Mouse (Mus musculus) heart, postnatal 4 days (tissue): ENCODE data around the gene Wnt10b. TPM values are rescaled to one million over a fixed set of nuclear protein-coding genes. Genes with fewer than 3 reads are reported as not detected.
"Not testable (repeated sequence)": the region's sequence is repeated elsewhere in the genome, so short reads cannot be mapped to it uniquely, and the experiment has no call there.

Experiments
- DNase-seq: peaks from one replicate; pipeline ENCODE4 v3.0.0; 2021
- total RNA-seq, 2 experiments: library from RNA; stranded (reverse); gene quantifications; 2 replicates each; pipeline ENCODE4 v1.2.3; 2021

Wnt10b gene
- under 1 TPM; 0.36 to 0.50 TPM for total RNA-seq

- DNase-seq: peak; percentile 30
These were observed at the start of gene Wnt10b for GRCm38 (mm10) chr15:98777762-98778161. Gene Wnt10b (minus strand): TSS chr15:98778150.

- no peak for DNase-seq
These were observed 49.7 kb upstream of the Wnt10b start for GRCm38 (mm10) chr15:98827611-98828011.

- no peak for DNase-seq
These were observed 45.5 kb upstream of the Wnt10b start for GRCm38 (mm10) chr15:98823434-98823833.

GRCm38 (mm10) chr15:98822147-98822546, 44.2 kb upstream of the Wnt10b start:
- DNase-seq: no peak

- DNase-seq: no peak
These were observed 43.5 kb upstream of the Wnt10b start for GRCm38 (mm10) chr15:98821403-98821802.

GRCm38 (mm10) chr15:98820937-98821336, 43.0 kb upstream of the Wnt10b start:
- no peak for DNase-seq

GRCm38 (mm10) chr15:98818171-98818570, 40.2 kb upstream of the Wnt10b start:
- DNase-seq: no peak

- no peak for DNase-seq
These were observed 34.9 kb upstream of the Wnt10b start for GRCm38 (mm10) chr15:98812741-98813424.

GRCm38 (mm10) chr15:98810212-98810611, 32.3 kb upstream of the Wnt10b start:
- not testable (repeated sequence) for DNase-seq

- no peak for DNase-seq
These were observed 31.4 kb upstream of the Wnt10b start, which contains the start of gene Ddn for GRCm38 (mm10) chr15:98809390-98809789. Gene Ddn (minus strand): TSS chr15:98809490.

GRCm38 (mm10) chr15:98808651-98809134, 30.7 kb upstream of the Wnt10b start:
- no peak for DNase-seq

- DNase-seq: peak; percentile 66
These were observed 30.1 kb upstream of the Wnt10b start for GRCm38 (mm10) chr15:98807895-98808650.

GRCm38 (mm10) chr15:98806809-98807770, 29.1 kb upstream of the Wnt10b start:
- peak; percentile 20 for DNase-seq

GRCm38 (mm10) chr15:98806071-98806808, 28.3 kb upstream of the Wnt10b start:
- DNase-seq: no peak

- peak; percentile 84 for DNase-seq
These were observed 27.5 kb upstream of the Wnt10b start for GRCm38 (mm10) chr15:98805324-98806040.

- peak; percentile 91 for DNase-seq
These were observed 26.1 kb upstream of the Wnt10b start for GRCm38 (mm10) chr15:98804054-98804453.

- DNase-seq: no peak
These were observed 25.0 kb upstream of the Wnt10b start for GRCm38 (mm10) chr15:98802926-98803325.

- peak; percentile 93 for DNase-seq
These were observed 21.4 kb upstream of the Wnt10b start for GRCm38 (mm10) chr15:98799396-98799795.

- DNase-seq: no peak
These were observed 21.0 kb upstream of the Wnt10b start for GRCm38 (mm10) chr15:98798903-98799302.

GRCm38 (mm10) chr15:98797835-98798492, 20.0 kb upstream of the Wnt10b start:
- no peak for DNase-seq
